Mouse (Mus musculus): ENCODE results near the gene BC030499. TPM values are rescaled to one million over a fixed set of nuclear protein-coding genes. Genes with fewer than 3 reads are reported as not detected.
"Not testable (repeated sequence)": the region's sequence is repeated elsewhere in the genome, so short reads cannot be mapped to it uniquely, and the experiment has no call there.

The BC030499 gene
- polyA plus RNA-seq, 1 experiment from 2014 or later = not detected

DNA sequence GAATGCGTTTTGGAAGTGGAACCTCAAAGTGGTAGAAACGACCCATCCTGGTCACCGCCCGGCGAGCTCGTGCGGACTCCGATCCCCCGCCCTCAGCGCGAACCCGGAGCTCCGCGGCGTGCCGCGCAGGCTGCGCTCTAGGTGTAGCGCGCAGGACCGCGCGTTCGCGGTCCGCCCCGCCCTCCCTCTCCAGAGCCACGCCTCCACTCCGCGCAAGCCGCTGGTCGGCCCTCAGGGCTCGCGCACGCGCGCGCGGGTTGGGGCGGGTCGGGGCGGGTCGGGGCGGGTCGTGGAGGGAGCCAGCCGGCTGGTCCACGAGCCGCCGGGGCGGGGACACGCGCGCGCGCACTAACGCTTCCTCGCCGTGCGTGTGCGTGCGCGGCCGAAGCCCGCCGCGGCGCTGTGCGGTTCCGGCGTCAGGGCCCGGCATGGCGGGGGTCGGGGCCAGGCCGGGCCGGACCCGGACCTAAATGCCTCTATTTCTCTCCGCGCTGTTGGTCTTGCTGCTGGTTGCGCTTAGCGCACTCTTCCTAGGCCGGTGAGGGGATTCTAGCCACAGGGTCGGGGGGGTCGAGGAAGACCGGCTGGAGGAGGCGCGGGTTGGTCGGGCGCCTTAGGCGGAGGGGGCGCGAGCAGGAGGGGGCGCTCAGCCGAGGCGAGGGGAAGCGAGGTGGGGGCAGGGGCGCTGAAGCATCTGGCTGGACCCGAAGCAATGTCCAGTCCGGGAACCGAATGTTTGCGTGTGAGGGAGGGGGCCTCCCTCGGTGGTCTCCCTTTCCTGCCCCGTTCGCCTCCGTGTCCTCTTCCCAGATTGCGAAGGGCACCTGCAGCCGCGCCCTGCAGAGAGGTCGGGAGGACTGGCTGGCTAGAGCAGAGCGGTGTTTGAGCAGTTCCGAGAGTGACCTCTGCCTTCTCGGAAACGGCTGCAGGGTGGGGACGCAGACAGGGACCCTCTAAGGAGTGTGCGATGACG lies 29.0 kb upstream of the BC030499 start, which contains the start of gene 2610507B11Rik:
2610507B11Rik (plus strand) TSS at position 373 of the 973 bp plus-strand sequence.
- under 1% methylated on average over 108 of the region's 115 CpGs for WGBS
- Histone ChIP-seq H3K9ac (replicated peaks; ENCODE audit: low read depth, low read length) (peak within 1 kb of the TSS; percentile 81), H3K27me3 (replicated peaks; ENCODE audit: control insufficient read depth, insufficient read depth, low read length) (peaks cover 4% of the 10 kb centered on the region; the same call in 1 of the 2 replicates), H3K27ac (ENCODE audit: low read length) (peak within 1 kb of the TSS; percentile 75), H3K4me2 (ENCODE audit: low read length) (peak within 1 kb of the TSS; percentile 87), H3K36me3 (ENCODE audit: control insufficient read depth, insufficient read depth) (peaks cover 12% of the 10 kb centered on the region), H3K4me1 (replicated peaks; ENCODE audit: control insufficient read depth, insufficient read depth, low read length) (peaks cover 13% of the 10 kb centered on the region), H3K4me3 (replicated peaks; ENCODE audit: low read length) (peak within 1 kb of the TSS; percentile 95), H3K9me3 (ENCODE audit: control insufficient read depth, low read length) (no peaks in the 10 kb centered on the region)
- peak; percentile 97 for ATAC-seq

DNA sequence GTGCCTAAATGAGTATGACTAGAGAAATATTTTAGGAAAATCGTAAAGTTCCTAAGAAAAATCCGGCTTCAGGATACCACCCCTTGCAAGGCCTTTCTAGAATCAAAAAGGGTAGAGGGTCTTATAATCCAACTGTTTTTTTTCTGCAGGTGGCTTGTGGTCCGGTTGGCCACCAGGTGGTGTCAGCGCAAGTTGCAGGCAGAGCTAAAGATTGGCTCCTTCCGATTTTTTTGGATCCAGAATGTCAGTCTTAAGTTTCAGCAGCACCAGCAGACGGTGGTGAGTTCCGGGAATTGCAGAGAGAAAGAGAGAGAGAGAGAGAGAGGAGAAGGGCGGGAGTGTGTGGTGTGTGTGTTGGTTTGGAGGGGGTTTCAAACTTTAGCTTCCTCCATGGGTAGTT lies 28.1 kb upstream of the BC030499 start:
- WGBS = under 1% methylated on average over 8 of the region's 8 CpGs
- H3K9me3 ChIP-seq (ENCODE audit: control insufficient read depth, low read length) = no peaks in the 10 kb centered on the region
- H3K36me3 ChIP-seq (ENCODE audit: control insufficient read depth, insufficient read depth) = peaks cover 14% of the 10 kb centered on the region
- H3K27ac ChIP-seq (ENCODE audit: low read length) = no peak overlapping the region
- no peak for ATAC-seq
- H3K27me3 ChIP-seq (replicated peaks; ENCODE audit: control insufficient read depth, insufficient read depth, low read length) = peaks cover 4% of the 10 kb centered on the region; the same call in 1 of the 2 replicates
- H3K9ac ChIP-seq (replicated peaks; ENCODE audit: low read depth, low read length) = no peak overlapping the region
- H3K4me3 ChIP-seq (replicated peaks; ENCODE audit: low read length) = peak overlapping the region; percentile 95
- H3K4me1 ChIP-seq (replicated peaks; ENCODE audit: control insufficient read depth, insufficient read depth, low read length) = peaks cover 13% of the 10 kb centered on the region
- peak overlapping the region; percentile 87 for H3K4me2 ChIP-seq (ENCODE audit: low read length)

DNA sequence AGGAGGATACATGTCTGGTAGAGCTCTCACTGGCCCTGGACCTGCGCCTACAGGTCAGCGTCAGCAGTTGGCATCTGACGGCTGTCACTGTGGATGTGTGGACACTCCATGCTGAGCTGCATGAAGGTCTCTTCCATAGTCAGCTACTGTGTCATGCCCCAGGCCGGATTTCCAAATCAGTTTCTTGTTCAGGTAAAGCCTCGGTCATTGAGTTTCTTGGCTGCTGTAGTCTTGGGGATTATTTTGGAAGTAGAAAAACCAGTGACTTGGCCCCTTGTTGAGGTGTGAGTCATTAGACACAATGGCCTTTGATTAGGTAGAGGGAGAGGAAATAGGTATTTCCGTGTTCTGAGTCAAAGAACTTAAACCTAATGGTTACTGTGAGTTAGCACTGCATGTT lies 25.1 kb upstream of the BC030499 start:
- no peak for ATAC-seq
- Histone ChIP-seq H3K27me3 (replicated peaks; ENCODE audit: control insufficient read depth, insufficient read depth, low read length) (no peaks in the 10 kb centered on the region), H3K36me3 (ENCODE audit: control insufficient read depth, insufficient read depth) (peaks cover 33% of the 10 kb centered on the region), H3K9ac (replicated peaks; ENCODE audit: low read depth, low read length) (no peak overlapping the region), H3K4me1 (replicated peaks; ENCODE audit: control insufficient read depth, insufficient read depth, low read length) (peaks cover 13% of the 10 kb centered on the region), H3K4me3 (replicated peaks; ENCODE audit: low read length) (no peak overlapping the region), H3K27ac (ENCODE audit: low read length) (no peak overlapping the region), H3K4me2 (ENCODE audit: low read length) (no peak overlapping the region), H3K9me3 (ENCODE audit: control insufficient read depth, low read length) (no peaks in the 10 kb centered on the region)
- WGBS = 93% methylated on average over 6 of the region's 6 CpGs

DNA sequence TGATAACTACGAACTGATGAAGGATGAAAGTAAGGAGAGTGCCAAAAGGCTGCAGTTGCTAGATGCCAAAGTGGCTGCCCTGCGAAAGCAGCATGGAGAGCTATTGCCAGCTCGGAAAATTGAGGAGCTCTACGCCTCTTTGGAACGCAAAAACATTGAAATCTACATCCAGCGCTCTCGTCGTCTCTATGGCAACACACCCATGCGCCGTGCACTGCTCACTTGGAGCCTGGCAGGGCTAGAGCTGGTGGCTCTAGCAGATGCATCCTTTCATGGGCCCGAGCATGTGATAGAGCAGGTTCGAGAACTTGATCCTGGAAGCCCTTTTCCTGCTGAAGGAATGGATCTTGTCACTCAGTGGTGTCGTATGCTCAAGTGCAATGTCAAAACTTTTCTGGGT lies 18.7 kb upstream of the BC030499 start:
- Histone ChIP-seq H3K4me2 (ENCODE audit: low read length) (no peak overlapping the region), H3K4me3 (replicated peaks; ENCODE audit: low read length) (no peak overlapping the region), H3K9me3 (ENCODE audit: control insufficient read depth, low read length) (no peaks in the 10 kb centered on the region), H3K27me3 (replicated peaks; ENCODE audit: control insufficient read depth, insufficient read depth, low read length) (no peaks in the 10 kb centered on the region), H3K9ac (replicated peaks; ENCODE audit: low read depth, low read length) (no peak overlapping the region), H3K4me1 (replicated peaks; ENCODE audit: control insufficient read depth, insufficient read depth, low read length) (no peaks in the 10 kb centered on the region), H3K27ac (ENCODE audit: low read length) (no peak overlapping the region), H3K36me3 (ENCODE audit: control insufficient read depth, insufficient read depth) (peaks cover 56% of the 10 kb centered on the region)
- ATAC-seq = no peak
- WGBS = 79% methylated on average over 13 of the region's 13 CpGs

DNA sequence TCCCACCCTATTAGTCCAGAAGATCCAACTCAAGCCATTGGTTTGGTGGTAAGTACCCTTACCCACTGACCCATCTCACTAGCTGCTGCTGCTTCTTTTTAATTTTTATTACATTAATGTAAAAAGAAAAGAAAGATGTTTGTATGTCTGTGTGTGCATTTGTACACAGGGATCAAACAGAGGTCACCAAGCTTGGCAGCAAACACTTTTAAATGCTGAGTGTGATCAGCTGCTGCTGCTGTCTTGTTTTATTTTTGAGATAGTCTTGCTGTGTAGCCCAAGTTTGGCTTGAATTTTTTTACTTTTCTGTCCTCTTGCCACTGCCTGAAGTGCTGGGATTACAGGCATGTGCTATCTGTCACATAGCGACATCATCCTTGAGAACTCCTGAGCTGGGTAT lies 15.0 kb upstream of the BC030499 start:
- H3K9me3 ChIP-seq (ENCODE audit: control insufficient read depth, low read length) = no peaks in the 10 kb centered on the region
- peaks cover 61% of the 10 kb centered on the region for H3K36me3 ChIP-seq (ENCODE audit: control insufficient read depth, insufficient read depth)
- 100% methylated on average over 1 of the region's 1 CpGs for WGBS
- no peak overlapping the region for H3K27ac ChIP-seq (ENCODE audit: low read length)
- H3K9ac ChIP-seq (replicated peaks; ENCODE audit: low read depth, low read length) = no peak overlapping the region
- no peak for ATAC-seq
- H3K27me3 ChIP-seq (replicated peaks; ENCODE audit: control insufficient read depth, insufficient read depth, low read length) = no peaks in the 10 kb centered on the region
- H3K4me2 ChIP-seq (ENCODE audit: low read length) = no peak overlapping the region
- H3K4me1 ChIP-seq (replicated peaks; ENCODE audit: control insufficient read depth, insufficient read depth, low read length) = no peaks in the 10 kb centered on the region
- H3K4me3 ChIP-seq (replicated peaks; ENCODE audit: low read length) = no peak overlapping the region

DNA sequence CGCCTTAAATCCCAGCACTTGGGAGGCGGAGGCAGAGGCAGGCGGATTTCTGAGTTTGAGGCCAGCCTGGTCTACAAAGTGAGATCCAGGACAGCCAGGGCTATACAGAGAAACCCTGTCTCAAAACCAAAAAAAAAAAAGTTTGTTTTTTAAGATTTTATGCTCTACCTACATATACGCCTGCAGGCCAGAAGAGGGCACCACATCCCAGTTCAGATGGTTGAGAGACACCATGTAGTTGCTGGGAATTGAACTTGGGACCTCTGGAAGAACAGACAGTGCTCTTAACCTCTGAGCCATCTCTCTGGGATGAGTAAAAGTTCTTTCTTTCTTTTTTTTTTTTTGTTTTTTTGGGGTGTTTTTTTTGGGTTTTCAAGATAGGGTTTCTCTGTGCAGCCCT lies 14.5 kb upstream of the BC030499 start:
- not testable (repeated sequence) for ATAC-seq; H3K9ac ChIP-seq (replicated peaks; ENCODE audit: low read depth, low read length); H3K9me3 ChIP-seq (ENCODE audit: control insufficient read depth, low read length); H3K4me1 ChIP-seq (replicated peaks; ENCODE audit: control insufficient read depth, insufficient read depth, low read length); H3K4me2 ChIP-seq (ENCODE audit: low read length); H3K27me3 ChIP-seq (replicated peaks; ENCODE audit: control insufficient read depth, insufficient read depth, low read length); H3K4me3 ChIP-seq (replicated peaks; ENCODE audit: low read length); H3K27ac ChIP-seq (ENCODE audit: low read length)
- H3K36me3 ChIP-seq (ENCODE audit: control insufficient read depth, insufficient read depth) = peaks cover 63% of the 10 kb centered on the region
- WGBS = 95% methylated on average over 4 of the region's 4 CpGs

DNA sequence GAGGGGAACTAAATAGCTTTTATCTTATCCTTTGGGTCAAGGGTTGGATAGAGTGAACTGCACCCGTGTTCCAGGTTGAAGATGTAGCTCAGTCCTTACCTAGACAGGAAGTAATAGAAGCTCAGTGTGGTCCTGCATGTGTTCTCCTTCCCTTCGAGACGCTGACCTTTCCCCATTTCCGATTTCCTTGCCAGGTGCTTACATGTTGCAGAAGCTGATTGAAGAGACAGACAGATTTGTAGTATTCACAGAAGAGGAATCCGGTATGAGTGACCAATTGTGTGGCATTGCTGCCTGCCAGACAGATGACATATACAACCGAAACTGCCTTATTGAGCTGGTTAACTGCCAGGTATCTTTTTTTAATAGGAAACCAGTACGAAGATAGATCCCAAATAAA lies 11.8 kb upstream of the BC030499 start:
- Histone ChIP-seq H3K4me2 (ENCODE audit: low read length) (no peak overlapping the region), H3K9ac (replicated peaks; ENCODE audit: low read depth, low read length) (no peak overlapping the region), H3K36me3 (ENCODE audit: control insufficient read depth, insufficient read depth) (peaks cover 62% of the 10 kb centered on the region), H3K27me3 (replicated peaks; ENCODE audit: control insufficient read depth, insufficient read depth, low read length) (no peaks in the 10 kb centered on the region), H3K27ac (ENCODE audit: low read length) (no peak overlapping the region), H3K4me3 (replicated peaks; ENCODE audit: low read length) (no peak overlapping the region), H3K9me3 (ENCODE audit: control insufficient read depth, low read length) (no peaks in the 10 kb centered on the region), H3K4me1 (replicated peaks; ENCODE audit: control insufficient read depth, insufficient read depth, low read length) (no peaks in the 10 kb centered on the region)
- no peak for ATAC-seq
- WGBS = 92% methylated on average over 7 of the region's 7 CpGs

DNA sequence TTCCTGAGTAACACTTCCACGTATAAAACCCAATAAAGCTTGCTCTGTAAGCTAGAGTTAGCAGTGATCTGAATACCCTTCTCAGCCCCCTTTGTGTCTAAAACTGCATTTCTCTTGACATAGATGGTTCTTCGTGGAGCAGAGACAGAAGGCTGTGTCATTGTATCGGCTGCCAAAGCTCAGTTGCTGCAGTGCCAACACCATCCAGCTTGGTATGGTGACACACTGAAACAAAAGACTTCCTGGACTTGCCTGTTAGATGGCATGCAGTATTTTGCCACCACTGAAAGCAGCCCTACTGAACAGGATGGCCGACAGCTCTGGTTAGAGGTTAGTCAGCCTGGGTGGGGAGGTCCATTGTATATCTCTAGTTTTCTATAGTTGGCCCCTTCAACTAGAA lies 11.1 kb upstream of the BC030499 start:
- Histone ChIP-seq H3K4me1 (replicated peaks; ENCODE audit: control insufficient read depth, insufficient read depth, low read length) (no peaks in the 10 kb centered on the region), H3K4me3 (replicated peaks; ENCODE audit: low read length) (no peak overlapping the region), H3K4me2 (ENCODE audit: low read length) (no peak overlapping the region), H3K36me3 (ENCODE audit: control insufficient read depth, insufficient read depth) (peaks cover 63% of the 10 kb centered on the region), H3K27me3 (replicated peaks; ENCODE audit: control insufficient read depth, insufficient read depth, low read length) (no peaks in the 10 kb centered on the region), H3K27ac (ENCODE audit: low read length) (no peak overlapping the region), H3K9me3 (ENCODE audit: control insufficient read depth, low read length) (no peaks in the 10 kb centered on the region), H3K9ac (replicated peaks; ENCODE audit: low read depth, low read length) (no peak overlapping the region)
- 80% methylated on average over 4 of the region's 4 CpGs for WGBS
- ATAC-seq = no peak

DNA sequence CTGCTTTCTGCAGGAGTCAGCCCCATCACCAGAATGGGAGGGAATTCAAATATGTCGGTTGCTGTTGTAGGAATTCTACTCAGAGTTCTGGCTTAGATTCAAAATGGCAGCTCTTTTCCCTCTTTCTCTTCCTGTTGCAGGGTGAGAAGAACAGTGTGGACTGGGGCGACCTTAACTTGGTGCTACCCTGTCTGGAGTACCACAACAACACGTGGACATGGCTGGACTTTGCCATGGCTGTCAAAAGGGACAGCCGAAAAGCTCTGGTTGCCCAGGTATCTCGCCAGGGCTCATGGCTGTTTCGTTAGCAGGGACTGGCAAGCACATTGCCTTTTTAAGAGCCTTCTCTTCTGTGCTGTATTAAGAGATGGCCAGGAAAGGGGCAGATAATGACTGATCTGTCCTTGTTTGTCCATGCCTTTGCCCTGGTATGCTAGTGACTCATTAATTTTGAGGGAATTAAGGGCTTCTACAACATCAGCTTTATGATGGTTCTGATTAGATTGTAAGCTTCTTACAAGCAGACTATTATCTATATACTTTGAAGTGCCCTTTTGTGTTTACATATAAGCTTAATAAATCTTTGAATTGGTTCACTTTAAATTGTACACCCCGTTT lies 1.4 kb upstream of the BC030499 start:
- Histone ChIP-seq H3K9me3 (ENCODE audit: control insufficient read depth, low read length) (no peaks in the 10 kb centered on the region), H3K27ac (ENCODE audit: low read length) (no peak overlapping the region), H3K36me3 (ENCODE audit: control insufficient read depth, insufficient read depth) (peaks cover 48% of the 10 kb centered on the region), H3K4me3 (replicated peaks; ENCODE audit: low read length) (no peak overlapping the region), H3K4me2 (ENCODE audit: low read length) (no peak overlapping the region), H3K9ac (replicated peaks; ENCODE audit: low read depth, low read length) (no peak overlapping the region), H3K27me3 (replicated peaks; ENCODE audit: control insufficient read depth, insufficient read depth, low read length) (no peaks in the 10 kb centered on the region), H3K4me1 (replicated peaks; ENCODE audit: control insufficient read depth, insufficient read depth, low read length) (no peaks in the 10 kb centered on the region)
- ATAC-seq = no peak
- WGBS = 91% methylated on average over 7 of the region's 7 CpGs
